Mouse (Mus musculus) kidney, adult 11 months (tissue): ENCODE measurements at regions not wholly inside any gene's neighbourhood (a gene's known extent, or its start where the extent isn't known, plus 50 kb on each side); places are given as distances from the start of the nearest gene placed in this dataset.

Source experiments
- DNase-seq: peaks from one replicate; pipeline ENCODE4 v3.0.0; 2022

GRCm38 (mm10) chr19:27147404-27147803, 68.9 kb upstream of the Vldlr start:
- DNase-seq, result peak; percentile 8

GRCm38 (mm10) chr19:27148330-27148729, 68.0 kb upstream of the Vldlr start:
- DNase-seq, result no peak

GRCm38 (mm10) chr19:27149567-27149966, 66.7 kb upstream of the Vldlr start:
- no peak for DNase-seq

GRCm38 (mm10) chr19:27161933-27162332, 54.4 kb upstream of the Vldlr start:
- no peak for DNase-seq
